Mouse (Mus musculus): ENCODE results near the gene Plod2. TPM values are rescaled to one million over a fixed set of nuclear protein-coding genes. Genes with fewer than 3 reads are reported as not detected.

Plod2 gene
- 10 to 100 TPM; 12.7 to 16.6 (median 14.8) TPM for total RNA-seq (2022)

- peak; percentile 79 for DNase-seq (ENCODE audit: low spot score)
Measured at GRCm38 (mm10) chr9:92541977-92542561, at the start of gene Plod2. Plod2 (plus strand) TSS chr9:92542223.

- peak; percentile 88 for DNase-seq (ENCODE audit: low spot score)
Measured at GRCm38 (mm10) chr9:92499710-92500410, 42.2 kb upstream of the Plod2 start.

- no peak for DNase-seq (ENCODE audit: low spot score)
Measured at GRCm38 (mm10) chr9:92504256-92504655, 37.8 kb upstream of the Plod2 start.

GRCm38 (mm10) chr9:92504889-92505288 is 37.1 kb upstream of the Plod2 start:
- DNase-seq (ENCODE audit: low spot score): no peak

DNA sequence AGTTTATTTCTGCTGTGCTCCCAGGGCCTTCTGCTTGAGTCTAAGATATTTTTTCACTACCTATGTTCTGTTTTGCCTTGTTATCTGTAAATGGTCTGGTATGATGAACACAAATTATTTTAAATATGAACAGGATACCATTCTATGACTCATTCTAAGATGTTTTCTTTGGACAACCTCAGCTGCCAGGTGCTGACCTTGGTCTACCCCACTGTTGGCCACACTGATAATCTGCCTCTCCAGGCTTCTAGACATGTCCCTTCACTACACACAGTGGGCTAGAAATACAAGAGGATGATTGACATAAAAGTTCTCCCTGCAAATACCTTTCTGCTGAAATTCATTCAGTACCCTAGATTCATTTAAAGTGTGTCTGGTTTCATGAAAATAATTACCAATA is 30.3 kb upstream of the Plod2 start:
- no peak for DNase-seq (ENCODE audit: low spot score)

DNA sequence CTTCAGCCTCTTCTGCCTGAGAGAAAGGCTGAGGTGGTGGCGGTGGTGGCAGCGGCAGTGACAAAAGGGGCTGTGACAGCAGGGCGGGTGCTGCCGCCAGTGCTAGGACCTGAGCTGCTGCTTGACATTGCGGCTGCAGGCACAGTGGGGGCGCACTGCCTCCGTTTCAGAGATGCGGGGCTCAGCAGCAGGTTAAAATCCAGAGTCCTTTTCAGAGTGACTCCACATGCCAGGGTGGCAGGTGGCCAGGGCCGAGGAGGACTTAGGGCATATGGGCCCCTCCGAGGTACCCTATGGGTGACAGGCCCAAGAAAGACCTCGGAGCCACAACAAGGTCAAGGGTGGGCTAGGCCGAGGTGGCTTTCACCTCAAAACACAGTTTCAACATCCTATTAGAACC is 25.0 kb upstream of the Plod2 start:
- no peak for DNase-seq (ENCODE audit: low spot score)

GRCm38 (mm10) chr9:92520751-92521150 is 21.3 kb upstream of the Plod2 start:
- DNase-seq (ENCODE audit: low spot score): no peak

DNA sequence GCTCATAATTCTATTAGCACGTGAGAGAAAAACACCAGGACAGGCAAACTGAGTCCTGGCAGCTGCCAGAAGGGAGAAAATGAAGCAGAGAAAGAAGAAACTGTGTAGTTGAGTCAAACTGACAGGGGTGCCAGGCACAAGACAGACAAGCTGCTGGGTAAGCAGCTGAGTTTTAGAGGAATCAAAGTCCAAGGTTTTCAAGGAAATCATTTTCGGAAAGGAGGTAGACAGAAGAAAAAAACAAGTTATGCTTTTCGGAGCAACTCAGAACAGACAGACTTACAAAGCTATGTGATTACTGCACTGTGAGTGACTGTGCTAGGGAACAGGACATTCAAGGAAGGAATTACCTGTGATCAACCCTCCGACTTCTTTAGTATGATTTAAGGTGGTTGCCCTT is 17.5 kb upstream of the Plod2 start:
- no peak for DNase-seq (ENCODE audit: low spot score)

DNA sequence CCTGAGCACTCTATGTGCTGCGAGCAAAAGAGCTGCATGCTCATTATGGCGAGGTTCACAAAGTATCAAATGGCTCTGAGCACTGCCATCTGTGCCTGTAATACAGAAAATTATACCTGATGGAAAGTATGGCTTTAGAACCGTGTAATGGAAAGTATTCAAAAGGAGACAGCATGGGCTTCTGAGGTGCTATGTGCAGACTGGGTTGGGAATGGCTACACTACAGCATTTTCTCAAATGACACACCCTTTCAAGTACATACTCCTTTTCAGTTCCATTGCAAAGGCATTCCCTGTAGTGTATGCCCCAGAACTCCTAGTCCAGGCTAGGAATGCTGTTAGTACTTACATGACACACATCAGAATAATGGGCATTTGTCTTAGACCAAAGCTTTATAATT is 12.0 kb upstream of the Plod2 start:
- DNase-seq (ENCODE audit: low spot score): no peak

GRCm38 (mm10) chr9:92537735-92538134 is 4.3 kb upstream of the Plod2 start:
- no peak for DNase-seq (ENCODE audit: low spot score)

- DNase-seq (ENCODE audit: low spot score): no peak
Measured at GRCm38 (mm10) chr9:92538216-92538615, 3.8 kb upstream of the Plod2 start.

DNA sequence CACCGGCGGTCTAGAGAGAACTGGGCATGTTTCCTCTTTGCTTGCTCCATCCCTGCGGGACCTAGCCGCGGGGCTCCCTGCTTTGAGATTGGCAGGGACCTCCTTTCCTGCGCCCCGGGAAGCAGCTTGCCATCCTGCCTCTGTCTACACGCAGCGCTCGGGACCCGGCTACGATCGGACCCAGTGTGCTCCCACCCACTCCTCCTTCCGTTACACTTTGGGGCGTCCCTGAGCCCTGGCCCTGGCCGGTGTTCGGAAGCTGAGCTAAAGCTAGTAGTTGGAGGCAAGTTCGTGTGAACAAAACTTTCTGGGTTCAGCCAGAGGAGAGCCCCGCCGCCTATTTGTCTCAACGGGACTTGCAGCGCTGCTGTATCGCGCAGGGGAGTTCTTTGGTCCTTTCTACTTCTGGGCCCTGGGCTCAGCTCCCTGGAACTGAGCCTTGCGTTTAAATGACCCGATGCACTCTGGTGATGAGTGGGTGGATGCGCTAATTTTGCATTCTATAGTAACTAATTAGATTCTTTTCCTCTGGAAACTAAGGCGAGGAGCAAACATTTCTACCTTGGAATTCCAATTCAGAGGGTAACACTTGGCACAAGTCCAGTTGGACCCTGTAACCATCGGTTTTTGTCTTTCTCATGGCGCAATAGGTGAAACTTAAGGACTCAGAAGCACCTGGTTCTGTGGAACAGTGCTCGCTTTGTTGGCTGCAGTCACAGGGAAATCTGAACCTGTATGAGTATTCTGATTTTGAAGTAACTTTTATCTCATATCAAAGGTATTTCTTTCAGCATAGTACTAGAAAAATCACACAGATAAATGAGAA is 781 bp downstream of the Plod2 start:
- DNase-seq (ENCODE audit: low spot score): no peak

DNA sequence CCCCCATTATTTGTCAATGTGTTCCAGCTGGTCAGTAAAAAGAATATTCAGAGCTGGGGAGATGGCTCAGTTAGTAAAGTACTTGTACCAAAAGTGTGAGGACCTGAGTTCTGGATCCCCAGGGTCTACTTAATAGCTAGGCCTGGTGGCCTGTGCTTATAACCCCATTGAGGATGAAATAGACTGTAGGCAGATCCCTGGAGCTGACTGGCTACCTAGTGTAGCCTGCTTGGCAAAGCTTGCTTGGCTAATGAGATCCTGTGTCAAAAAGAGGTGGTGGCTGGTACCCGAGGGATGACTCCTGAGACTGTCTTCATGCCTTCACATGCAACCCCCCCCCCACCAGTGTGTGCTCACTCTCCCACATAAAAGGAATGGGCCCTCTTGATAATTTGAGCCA is 2.1 kb downstream of the Plod2 start:
- no peak for DNase-seq (ENCODE audit: low spot score)

GRCm38 (mm10) chr9:92545021-92545420 is 3.0 kb downstream of the Plod2 start:
- no peak for DNase-seq (ENCODE audit: low spot score)

GRCm38 (mm10) chr9:92546446-92546845 is 4.4 kb downstream of the Plod2 start:
- DNase-seq (ENCODE audit: low spot score): no peak

DNA sequence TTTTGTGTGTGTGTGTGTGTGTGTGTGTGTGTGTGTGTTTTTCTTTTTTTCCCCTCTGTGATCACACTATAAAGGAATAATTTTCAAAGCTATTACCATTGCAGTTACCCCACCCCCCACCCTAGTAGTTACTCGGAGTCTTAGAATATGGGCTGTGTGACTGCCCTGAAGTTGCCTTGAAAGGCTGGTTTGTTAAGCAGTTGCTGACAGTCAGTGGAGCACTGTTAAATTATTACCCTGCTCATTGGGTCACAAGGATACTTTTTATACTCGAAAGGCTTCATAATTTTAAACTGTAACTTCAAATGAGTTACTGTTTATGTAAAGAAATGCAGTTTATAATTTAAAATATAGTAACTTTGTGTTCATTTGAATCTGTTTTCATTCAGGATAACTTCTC is 5.1 kb downstream of the Plod2 start:
- DNase-seq (ENCODE audit: low spot score): no peak

- no peak for DNase-seq (ENCODE audit: low spot score)
Measured at GRCm38 (mm10) chr9:92547821-92548220, 5.8 kb downstream of the Plod2 start.

DNA sequence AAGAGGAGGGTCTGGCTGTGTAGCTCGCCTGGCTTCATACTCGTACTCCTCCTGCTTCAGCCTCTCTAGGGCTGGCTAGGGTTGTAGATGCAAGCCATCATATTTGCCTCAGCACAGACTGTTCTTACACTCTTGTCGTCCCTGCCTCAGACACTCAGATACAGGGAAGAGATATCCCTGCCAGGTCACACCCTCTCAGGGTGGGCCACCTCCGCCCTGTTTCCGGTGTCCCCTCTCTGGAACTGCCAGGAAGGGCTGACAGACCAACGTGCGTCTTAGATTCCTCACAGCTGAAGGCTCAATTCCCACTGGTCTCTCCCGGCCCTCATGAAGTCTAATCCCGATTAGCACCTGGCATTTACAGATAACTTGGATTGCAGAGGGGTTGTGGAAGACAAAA is 6.6 kb downstream of the Plod2 start:
- DNase-seq (ENCODE audit: low spot score): peak; percentile 71

DNA sequence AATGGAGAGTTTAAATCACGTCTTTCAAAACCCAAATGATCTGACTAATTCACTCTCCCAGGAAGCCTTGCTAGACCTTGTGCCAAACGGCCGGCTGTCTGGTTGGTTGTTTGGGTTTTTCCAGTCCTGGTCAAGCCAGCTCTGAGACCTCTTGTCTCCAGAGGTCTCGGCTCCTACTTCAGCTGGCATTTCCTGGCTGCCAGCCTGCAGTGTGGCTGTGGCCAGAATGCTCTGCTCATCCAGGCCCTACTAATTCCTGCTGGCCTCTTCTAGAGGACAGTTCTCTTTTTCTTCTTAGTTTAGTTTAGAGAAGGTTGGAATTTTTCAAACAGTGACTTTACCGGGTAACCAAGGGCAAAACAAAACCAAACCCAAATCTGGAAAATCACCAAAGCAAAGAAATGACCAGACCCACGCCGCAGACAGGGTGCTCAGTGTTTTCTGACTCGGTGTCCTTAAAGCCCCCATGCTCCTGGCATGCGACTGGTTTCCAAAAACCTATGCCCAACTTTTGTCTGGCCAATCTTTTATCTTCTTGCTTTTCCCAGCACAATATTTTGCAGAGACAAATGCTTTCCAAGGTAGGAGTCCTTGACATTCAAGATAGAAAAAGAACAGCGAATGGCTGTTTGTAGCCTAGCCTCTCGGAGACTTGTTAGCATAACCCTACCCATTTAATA is 7.9 kb downstream of the Plod2 start:
- no peak for DNase-seq (ENCODE audit: low spot score)

DNA sequence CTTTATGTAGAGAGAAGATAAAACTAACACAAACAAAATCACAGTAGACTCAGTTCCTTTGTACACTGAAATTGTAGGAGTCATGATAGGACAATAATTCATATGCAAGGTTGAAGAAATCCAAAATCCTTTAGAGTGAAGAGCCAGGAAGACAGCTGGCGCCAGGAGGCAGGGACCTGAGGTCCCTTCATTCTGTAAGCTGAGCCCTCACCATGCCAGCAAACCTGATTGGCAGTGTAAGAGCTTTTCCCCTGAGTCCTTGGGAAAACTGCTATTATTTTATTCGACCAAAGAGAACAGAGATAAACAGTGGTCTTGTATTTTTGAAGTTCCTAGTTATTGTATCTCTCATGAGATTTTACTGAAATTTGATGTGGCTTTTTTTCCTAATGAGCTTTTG is 9.0 kb downstream of the Plod2 start:
- DNase-seq (ENCODE audit: low spot score): no peak

GRCm38 (mm10) chr9:92551666-92552065 is 9.6 kb downstream of the Plod2 start:
- no peak for DNase-seq (ENCODE audit: low spot score)

GRCm38 (mm10) chr9:92552691-92553090 is 10.7 kb downstream of the Plod2 start:
- DNase-seq (ENCODE audit: low spot score): no peak

Data from heart, adult 8-10 months (tissue).